Mouse (Mus musculus) embryonic facial prominence, embryonic 15.5 days (tissue): ENCODE data around the gene Stfa1. TPM values are rescaled to one million over a fixed set of nuclear protein-coding genes. Genes with fewer than 3 reads are reported as not detected.
"Not testable (repeated sequence)": the region's sequence is repeated elsewhere in the genome, so short reads cannot be mapped to it uniquely, and the experiment has no call there.

ENCODE experiments used
- ATAC-seq: fragments of 200-750 bp; cut with Nextera tagmentation; 2 replicates; pipeline ENCODE4 v1.8.0; 2017; ENCODE audit warnings: low read depth, moderate TSS enrichment; ENCODE audit not compliant: insufficient number of reproducible peaks, low FRiP score, low TSS enrichment
- H3K27ac ChIP-seq: fragments of 300-500 bp; sonication (generic); replicated peaks from 2 replicates; pipeline ENCODE4 v1.5.1; 2015; ENCODE audit warnings: mild to moderate bottlenecking, inconsistent platforms
- H3K27me3 ChIP-seq: fragments of 300-500 bp; sonication (generic); 2 replicates; pipeline ENCODE4 v1.6.1; 2015; ENCODE audit warnings: inconsistent platforms
- H3K36me3 ChIP-seq: fragments of 300-500 bp; sonication (generic); 2 replicates; pipeline ENCODE4 v1.6.1; 2015; ENCODE audit warnings: mild to moderate bottlenecking, inconsistent platforms
- H3K4me1 ChIP-seq: fragments of 300-500 bp; sonication (generic); 2 replicates; pipeline ENCODE4 v1.6.1; 2015; ENCODE audit warnings: inconsistent platforms
- H3K4me2 ChIP-seq: fragments of 300-500 bp; sonication (generic); replicated peaks from 2 replicates; pipeline ENCODE4 v1.6.1; 2015; ENCODE audit warnings: mild to moderate bottlenecking, inconsistent platforms
- H3K4me3 ChIP-seq: fragments of 300-500 bp; sonication (generic); replicated peaks from 2 replicates; pipeline ENCODE4 v1.5.1; 2015; ENCODE audit warnings: mild to moderate bottlenecking, inconsistent platforms
- H3K9ac ChIP-seq: fragments of 300-500 bp; sonication (generic); 2 replicates; pipeline ENCODE4 v1.6.1; 2015; ENCODE audit warnings: inconsistent platforms
- H3K9me3 ChIP-seq: fragments of 300-500 bp; sonication (generic); replicated peaks from 2 replicates; pipeline ENCODE4 v1.6.1; 2016; ENCODE audit warnings: inconsistent platforms
- WGBS: fragments of 180-500 bp; shearing (Covaris S2); methylation state at CpG from one replicate; pipeline ENCODE4 v1.1.7; 2015; 5-methylcytosine and 5-hydroxymethylcytosine counted together
- polyA plus RNA-seq: library from polyadenylated mRNA; unstranded; fragments of >200 nt; fragmentation: Nextera tagmentation; extraction: Ambion mirVana; gene quantifications from 2 replicates; pipeline ENCODE4 v1.2.1, GENCODE M21; 2015

Stfa1 gene
- polyA plus RNA-seq: 68.1 and 75.5 TPM in 2 replicates

DNA sequence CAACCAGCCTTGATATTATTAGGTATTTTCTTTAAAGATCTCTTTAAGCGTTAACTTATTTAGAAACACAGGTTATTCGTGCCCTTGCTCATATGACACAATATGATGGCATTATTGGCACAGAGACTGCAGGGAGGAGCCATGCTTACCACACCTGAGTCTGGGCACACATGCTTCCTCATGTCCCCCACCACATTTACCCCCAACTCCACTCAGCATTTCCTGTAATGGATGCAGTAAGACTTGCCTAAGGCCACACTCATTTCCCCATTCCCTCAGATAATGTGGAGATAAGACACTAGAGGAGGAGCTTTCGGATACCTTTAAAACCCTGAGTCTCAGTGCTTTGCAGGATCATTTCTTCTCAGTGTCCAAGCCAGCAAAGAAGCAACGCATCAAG is at the start of gene Stfa1:
TSS of gene Stfa1 (plus strand) at position 156 of the 400 bp plus-strand sequence.
- H3K9ac ChIP-seq, H3K4me1 ChIP-seq, H3K4me2 ChIP-seq, H3K4me3 ChIP-seq, ATAC-seq, H3K9me3 ChIP-seq, H3K27me3 ChIP-seq, H3K36me3 ChIP-seq, H3K27ac ChIP-seq: not testable (repeated sequence)
- 71% methylated on average over 4 of the region's 4 CpGs for WGBS

- H3K9ac ChIP-seq, H3K27me3 ChIP-seq, ATAC-seq, H3K4me1 ChIP-seq, H3K27ac ChIP-seq, H3K4me3 ChIP-seq, H3K9me3 ChIP-seq, H3K4me2 ChIP-seq, H3K36me3 ChIP-seq: not testable (repeated sequence)
Measured at GRCm38 (mm10) chr16:36260585-36260984, 16.2 kb upstream of the Stfa1 start.

GRCm38 (mm10) chr16:36289140-36289539 is 12.4 kb downstream of the Stfa1 start:
- Histone ChIP-seq H3K27me3 (no peaks in the 10 kb centered on the region), H3K27ac (no peak overlapping the region), H3K9ac (no peak overlapping the region), H3K4me2 (no peak overlapping the region), H3K36me3 (no peaks in the 10 kb centered on the region), H3K4me3 (no peak overlapping the region), H3K4me1 (no peaks in the 10 kb centered on the region), H3K9me3 (no peaks in the 10 kb centered on the region)
- ATAC-seq: no peak
- 75% methylated on average over 4 of the region's 4 CpGs for WGBS

GRCm38 (mm10) chr16:36307631-36308030 is 30.9 kb downstream of the Stfa1 start:
- Histone ChIP-seq H3K4me2 (no peak overlapping the region), H3K36me3 (no peaks in the 10 kb centered on the region), H3K9me3 (no peaks in the 10 kb centered on the region), H3K4me1 (no peaks in the 10 kb centered on the region), H3K27ac (no peak overlapping the region), H3K4me3 (no peak overlapping the region), H3K27me3 (no peaks in the 10 kb centered on the region), H3K9ac (no peak overlapping the region)
- WGBS: 56% methylated on average over 4 of the region's 4 CpGs
- no peak for ATAC-seq

GRCm38 (mm10) chr16:36316111-36316510 is 39.4 kb downstream of the Stfa1 start:
- not testable (repeated sequence) for H3K9me3 ChIP-seq, H3K4me1 ChIP-seq, H3K4me2 ChIP-seq, H3K27me3 ChIP-seq, H3K9ac ChIP-seq, H3K36me3 ChIP-seq, H3K27ac ChIP-seq, ATAC-seq, H3K4me3 ChIP-seq
- 71% methylated on average over 6 of the region's 6 CpGs for WGBS

GRCm38 (mm10) chr16:36319286-36319685 is 42.5 kb downstream of the Stfa1 start:
- Histone ChIP-seq H3K27me3 (no peaks in the 10 kb centered on the region), H3K4me2 (no peak overlapping the region), H3K27ac (no peak overlapping the region), H3K9me3 (no peaks in the 10 kb centered on the region), H3K36me3 (no peaks in the 10 kb centered on the region), H3K9ac (no peak overlapping the region), H3K4me3 (no peak overlapping the region), H3K4me1 (no peaks in the 10 kb centered on the region)
- no peak for ATAC-seq

DNA sequence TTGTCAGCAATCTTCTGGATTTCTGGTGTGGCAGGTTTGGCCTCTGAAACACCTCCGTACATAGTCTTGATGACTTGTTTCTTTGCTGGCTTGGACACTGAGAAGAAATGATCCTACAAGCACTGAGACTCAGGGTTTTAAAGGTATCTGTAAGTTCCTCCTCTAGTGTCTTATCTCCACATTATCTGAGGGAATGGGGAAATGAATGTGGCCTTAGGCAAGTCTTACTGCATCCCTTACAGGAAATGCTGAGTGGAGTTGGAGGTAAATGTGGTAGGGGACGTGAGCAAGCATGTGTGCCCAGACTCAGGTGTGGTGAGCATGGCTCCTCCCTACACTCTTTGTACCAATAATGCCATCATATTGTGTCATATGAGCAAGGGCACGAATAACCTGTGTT is 57.5 kb downstream of the Stfa1 start, which contains the start of gene BC117090:
TSS of gene BC117090 (minus strand) at position 101 of the 400 bp plus-strand sequence.
- Histone ChIP-seq H3K27ac (no peak within 1 kb of the TSS), H3K9ac (no peak within 1 kb of the TSS), H3K4me1 (peaks cover 4% of the 10 kb centered on the region; the same call in 1 of the 2 replicates), H3K9me3 (no peaks in the 10 kb centered on the region), H3K4me2 (no peak within 1 kb of the TSS), H3K4me3 (no peak within 1 kb of the TSS), H3K36me3 (no peaks in the 10 kb centered on the region), H3K27me3 (no peaks in the 10 kb centered on the region)
- no peak for ATAC-seq
- 62% methylated on average over 3 of the region's 3 CpGs for WGBS

Other genes with a start within 250 kb of the Stfa1 start
- 10.4 and 11.0 TPM in 2 replicates for gene Wdr5b, start 235.8 kb upstream of the Stfa1 start, polyA plus RNA-seq
- 615 and 648 TPM in 2 replicates for gene Fam162a, start 205.4 kb upstream of the Stfa1 start, polyA plus RNA-seq
- 67.6 and 76.7 TPM in 2 replicates for gene Ccdc58, start 205.3 kb upstream of the Stfa1 start, polyA plus RNA-seq
- 11.4 and 17.2 TPM in 2 replicates for gene Csta1, start 145.7 kb upstream of the Stfa1 start, polyA plus RNA-seq
- 1.9 and 2.2 TPM in 2 replicates for gene Stfa2l1, start 120.1 kb upstream of the Stfa1 start, polyA plus RNA-seq
- gene Gm5483, start 92.7 kb upstream of the Stfa1 start, polyA plus RNA-seq: 4.7 TPM in 2 replicates
- not detected in 2 replicates for gene Gm5416, start 66.5 kb upstream of the Stfa1 start, polyA plus RNA-seq
- gene 2010005H15Rik, start 55.5 kb upstream of the Stfa1 start, polyA plus RNA-seq: 2.1 and 2.5 TPM in 2 replicates
- 3.3 and 5.9 TPM in 2 replicates for gene BC117090, start 57.4 kb downstream of the Stfa1 start, polyA plus RNA-seq
- gene BC100530, start 90.8 kb downstream of the Stfa1 start, polyA plus RNA-seq: 446 and 474 TPM in 2 replicates
- 2.7 and 5.0 TPM in 2 replicates for gene Stfa2, start 131.5 kb downstream of the Stfa1 start, polyA plus RNA-seq
- 158 and 184 TPM in 2 replicates for gene Stfa3, start 178.4 kb downstream of the Stfa1 start, polyA plus RNA-seq